Mouse (Mus musculus) erythroblast, embryonic 14.5 days (primary cell): ENCODE measurements at regions not wholly inside any gene's neighbourhood (a gene's known extent, or its start where the extent isn't known, plus 50 kb on each side); places are given as distances from the start of the nearest gene placed in this dataset.

Experiments
- GATA1 ChIP-seq: IDR thresholded peaks from 2 replicates; pipeline ENCODE4 v1.6.1; 2012; ENCODE audit warnings: low read length, inconsistent platforms, mixed read lengths
- TAL1 ChIP-seq: IDR thresholded peaks from 3 replicates; pipeline ENCODE4 v1.6.1; 2012; ENCODE audit warnings: low read length, inconsistent platforms, mixed read lengths

- TF ChIP-seq GATA1, result no peak
- no peak for TF ChIP-seq TAL1
Observed at GRCm38 (mm10) chr13:112173973-112174372, 114.3 kb upstream of the Ankrd55 start.
